Mouse (Mus musculus) c-Kit-positive CD71-negative TER-119-negative erythroid progenitor cells, embryonic 14.5 days (primary cell): ENCODE measurements around the gene Fmod.

ENCODE experiments used
- DNase-seq: peaks from one replicate; pipeline ENCODE4 v3.0.0-alpha.2; 2013; ENCODE audit warnings: low read depth

Gene Fmod

GRCm38 (mm10) chr1:134037172-134037571 is at the start of gene Fmod:
Fmod (plus strand) TSS chr1:134037254.
- DNase-seq: no peak

- no peak for DNase-seq
These were observed 48.2 kb upstream of the Fmod start for GRCm38 (mm10) chr1:133988845-133989244.

GRCm38 (mm10) chr1:133991277-133991676 is 45.8 kb upstream of the Fmod start:
- DNase-seq: no peak

GRCm38 (mm10) chr1:134005490-134005889 is 31.6 kb upstream of the Fmod start:
- no peak for DNase-seq

- no peak for DNase-seq
These were observed 30.8 kb upstream of the Fmod start for GRCm38 (mm10) chr1:134006105-134006764.

GRCm38 (mm10) chr1:134024293-134024971 is 12.6 kb upstream of the Fmod start:
- DNase-seq: no peak

GRCm38 (mm10) chr1:134025975-134026374 is 11.1 kb upstream of the Fmod start:
- DNase-seq: no peak

- no peak for DNase-seq
These were observed 10.3 kb upstream of the Fmod start for GRCm38 (mm10) chr1:134026741-134027140.

- no peak for DNase-seq
These were observed 8.8 kb upstream of the Fmod start for GRCm38 (mm10) chr1:134028161-134028846.

- DNase-seq: no peak
These were observed 562 bp upstream of the Fmod start for GRCm38 (mm10) chr1:134036492-134036891.

- DNase-seq: no peak
These were observed 1.3 kb downstream of the Fmod start for GRCm38 (mm10) chr1:134038336-134038735.

- DNase-seq: no peak
These were observed 2.3 kb downstream of the Fmod start for GRCm38 (mm10) chr1:134039361-134039760.

- DNase-seq: no peak
These were observed 4.8 kb downstream of the Fmod start for GRCm38 (mm10) chr1:134041900-134042299.

- no peak for DNase-seq
These were observed 5.3 kb downstream of the Fmod start for GRCm38 (mm10) chr1:134042341-134042740.

- no peak for DNase-seq
These were observed 7.8 kb downstream of the Fmod start for GRCm38 (mm10) chr1:134044805-134045204.

GRCm38 (mm10) chr1:134045971-134046370 is 8.9 kb downstream of the Fmod start:
- peak; percentile 49 for DNase-seq

GRCm38 (mm10) chr1:134046387-134046786 is 9.3 kb downstream of the Fmod start:
- DNase-seq: no peak

GRCm38 (mm10) chr1:134047431-134047830 is 10.4 kb downstream of the Fmod start:
- no peak for DNase-seq

GRCm38 (mm10) chr1:134048759-134049158 is 11.7 kb downstream of the Fmod start:
- DNase-seq: peak; percentile 63

- no peak for DNase-seq
These were observed 12.5 kb downstream of the Fmod start for GRCm38 (mm10) chr1:134049542-134049941.

GRCm38 (mm10) chr1:134053207-134053606 is 16.2 kb downstream of the Fmod start:
- DNase-seq: peak; percentile 76

GRCm38 (mm10) chr1:134055058-134055457 is 18.0 kb downstream of the Fmod start:
- no peak for DNase-seq

- DNase-seq: no peak
These were observed 18.7 kb downstream of the Fmod start for GRCm38 (mm10) chr1:134055666-134056245.
